9 mouse cellular contexts compared by ENCODE assay signal in genomic region chr9:64605735-64606349, GRCm38 (mm10).
A peak's percentile ranks its signal among the peaks of the same experiment; 100 is the strongest.
DNase-seq lines count a peak whose midpoint lies in the region; ATAC-seq and TF ChIP-seq lines count a peak whose summit lies in the region.
"Had no signal": no experiment of that assay in that cellular context is flagged by ENCODE, and none has a peak within 500 bp of the region (broad histone marks: within the 10 kb centered on the region; RNA-seq: fewer than 3 reads in every experiment).

No protein-coding gene starts in this region.

- H3K4me3 ChIP-seq in kidney, embryonic 16.5 days (ENCODE audit: low read length), result no peak overlapping the region
- no peak overlapping the region for H3K4me3 ChIP-seq in kidney, adult 2 months (ENCODE audit: insufficient read depth, low read depth, low read length)
- no peak overlapping the region for H3K4me3 ChIP-seq in left cerebral cortex, adult 2 months
- H3K4me3 ChIP-seq: limb, embryonic 13.5 days had no signal

- H3K9ac ChIP-seq in kidney, embryonic 16.5 days (replicated peaks; ENCODE audit: low read length), result no peak overlapping the region
- H3K9ac ChIP-seq: limb, embryonic 13.5 days had no signal

- H3K27me3 ChIP-seq in kidney, embryonic 16.5 days (ENCODE audit: insufficient read depth, low read length), result no peaks in the 10 kb centered on the region
- H3K27me3 ChIP-seq in kidney, adult 2 months (replicated peaks; ENCODE audit: control insufficient read depth, insufficient read depth, low read length), result no peaks in the 10 kb centered on the region
- H3K27me3 ChIP-seq: limb, embryonic 13.5 days had no signal

- TF ChIP-seq CTCF in kidney, adult 2 months (conservative IDR thresholded peaks at IDR 0.05; ENCODE audit: insufficient read depth, insufficient read length, low read depth, low read length), result no peak
- no peak for TF ChIP-seq CTCF in left cerebral cortex, adult 2 months (IDR thresholded peaks at IDR 0.05)

- no peaks in the 10 kb centered on the region for H3K9me3 ChIP-seq in kidney, embryonic 16.5 days (ENCODE audit: low read length)
- H3K9me3 ChIP-seq: limb, embryonic 13.5 days had no signal

- peaks cover 17% of the 10 kb centered on the region; the same call in 1 of the 2 replicates for H3K4me1 ChIP-seq in kidney, embryonic 16.5 days (ENCODE audit: insufficient read depth, low read length)
- H3K4me1 ChIP-seq in kidney, adult 2 months (ENCODE audit: control insufficient read depth, insufficient read depth, low read length), result no peaks in the 10 kb centered on the region

- peak; percentile 55; the same call in 1 of the 2 replicates for ATAC-seq in kidney, embryonic 16.5 days (ENCODE audit: low FRiP score, low TSS enrichment)
- ATAC-seq in inflammation-experienced regulatory T-cells, adult 6 months, result no peak

- no peaks in the 10 kb centered on the region for H3K36me3 ChIP-seq in kidney, embryonic 16.5 days (ENCODE audit: insufficient read depth, low read length)
- H3K36me3 ChIP-seq in kidney, adult 2 months (ENCODE audit: control insufficient read depth, insufficient read depth, low read length), result no peaks in the 10 kb centered on the region
- H3K36me3 ChIP-seq: limb, embryonic 13.5 days had no signal

- DNase-seq in kidney, adult 2 months, result no peak
- peak; percentile 80 for DNase-seq in cerebellum, adult 8-10 months
- peak; percentile 33 to 61 for DNase-seq in frontal cortex, postnatal 14 days (ENCODE audit: low spot score in 2 of 2)
- DNase-seq in left cerebral cortex, adult 2 months (ENCODE audit: extremely low spot score in 1 of 2, low spot score in 2 of 2), result peak; percentile 11 to 31
- peak; percentile 10 to 25 for DNase-seq in right cerebral cortex, adult 2 months (ENCODE audit: low spot score in 2 of 2)
- DNase-seq in c-Kit-positive CD71-positive TER-119-positive erythroid progenitor cells, embryonic 14.5 days (ENCODE audit: low spot score), result no peak

- WGBS in kidney, embryonic 16.5 days, result 34% methylated on average over 13 of the region's 13 CpGs
- WGBS in kidney, adult 2 months, result 62% methylated on average over 13 of the region's 13 CpGs

- no peak for TF ChIP-seq POLR2A in kidney, adult 2 months (IDR thresholded peaks at IDR 0.05; ENCODE audit: low read depth, low read length)

- intact Hi-C loops in left cerebral cortex, adult 2 months (cut with DNase I), result no loop called here

- H3K27ac ChIP-seq in kidney, embryonic 16.5 days (ENCODE audit: low read length), result peak overlapping the region; percentile 26; the same call in 1 of the 2 replicates
- H3K27ac ChIP-seq in kidney, adult 2 months (ENCODE audit: insufficient read depth, low read depth, low read length), result no peak overlapping the region
- no peak overlapping the region for H3K27ac ChIP-seq in left cerebral cortex, adult 2 months
- H3K27ac ChIP-seq: limb, embryonic 13.5 days had no signal

- no peak overlapping the region for H3K4me2 ChIP-seq in kidney, embryonic 16.5 days (replicated peaks; ENCODE audit: low read depth, low read length)
- H3K4me2 ChIP-seq: limb, embryonic 13.5 days had no signal

Comparison
In these comparisons a context has a peak if more than half of its experiments do, and no peak if none do; other contexts are left out.
1. DNase-seq: peak in cerebellum, adult 8-10 months (single experiment), frontal cortex, postnatal 14 days (2 of 2), left cerebral cortex, adult 2 months (2 of 2) and right cerebral cortex, adult 2 months (2 of 2); none in kidney, adult 2 months (single experiment) and c-Kit-positive CD71-positive TER-119-positive erythroid progenitor cells, embryonic 14.5 days (single experiment).